Mouse (Mus musculus): Measurements from ENCODE around the gene Gm9837.

Gm9837 gene

GRCm38 (mm10) chr11:53469968-53470695 lies at the start of gene Gm9837:
TSS of gene Gm9837 (minus strand) at chr11:53470479.
- DNase-seq (ENCODE audit: low spot score) = peak; percentile 96

GRCm38 (mm10) chr11:53519207-53520121 lies 49.2 kb upstream of the Gm9837 start, which contains the start of gene Sept8:
TSS of gene Sept8 (plus strand) at chr11:53519257.
- peak; percentile 67 for DNase-seq (ENCODE audit: low spot score)

- DNase-seq (ENCODE audit: low spot score) = no peak
Measured at GRCm38 (mm10) chr11:53518759-53519158, 48.5 kb upstream of the Gm9837 start.

DNA sequence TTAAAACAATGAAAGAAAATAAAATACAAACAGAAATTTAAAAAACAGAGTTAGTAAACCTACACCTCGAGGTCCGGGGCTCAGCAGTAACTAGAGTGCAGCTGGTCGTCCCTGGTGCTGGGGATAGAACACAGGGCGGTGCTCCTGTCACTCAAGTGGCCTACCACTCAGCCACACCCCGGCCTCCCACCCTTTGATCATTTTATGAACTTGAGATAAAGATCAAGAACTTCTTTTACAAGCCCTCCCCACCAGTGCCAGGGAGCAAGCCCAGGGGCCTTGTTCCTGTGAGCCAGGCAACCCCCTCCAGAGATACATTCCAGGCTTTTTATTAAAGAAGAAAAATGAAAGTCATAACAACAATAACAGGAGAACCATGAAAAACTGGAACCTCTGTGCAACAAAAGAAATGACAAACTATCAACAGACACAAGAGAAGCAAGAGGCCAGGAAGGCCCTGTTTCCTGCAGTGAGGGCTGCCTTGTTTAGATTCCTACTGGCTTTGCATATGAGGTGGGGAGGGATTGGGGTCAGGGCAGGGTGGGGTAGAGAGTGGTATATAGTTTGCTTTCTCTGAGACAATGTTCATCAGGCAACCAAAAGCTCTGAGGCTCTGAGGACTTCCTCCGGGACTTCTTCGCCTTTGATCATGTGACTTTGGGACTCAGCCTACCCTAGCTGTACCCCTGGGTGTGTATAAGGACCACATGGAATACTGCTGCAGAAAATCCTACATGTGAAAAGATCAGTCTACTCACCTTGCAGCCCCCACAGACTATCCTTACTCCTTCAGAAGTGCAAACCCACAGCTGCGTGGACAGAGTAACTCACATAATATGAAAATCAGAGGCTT lies 46.7 kb upstream of the Gm9837 start:
- no peak for DNase-seq (ENCODE audit: low spot score)

DNA sequence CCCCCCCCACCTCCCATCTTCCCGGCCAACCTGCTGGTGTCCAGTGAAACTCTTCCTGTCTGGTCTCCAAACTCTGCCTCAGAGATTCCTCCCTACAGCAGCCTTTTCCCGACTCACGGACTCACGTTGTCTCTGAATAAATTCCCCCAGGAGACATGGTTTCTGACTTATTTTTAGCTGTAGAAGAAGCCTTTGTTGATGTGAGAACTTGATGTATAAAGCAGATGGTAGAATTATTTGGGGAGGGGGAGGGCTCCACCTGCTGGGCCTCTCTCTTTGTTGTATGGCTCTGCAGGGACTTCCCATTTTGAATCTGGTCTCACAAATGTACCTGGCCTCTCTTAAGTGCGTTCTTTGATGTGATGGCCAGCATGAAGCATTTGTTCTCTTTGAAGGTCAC lies 40.1 kb upstream of the Gm9837 start:
- DNase-seq (ENCODE audit: low spot score) = no peak

GRCm38 (mm10) chr11:53508591-53508990 lies 38.3 kb upstream of the Gm9837 start:
- no peak for DNase-seq (ENCODE audit: low spot score)

- DNase-seq (ENCODE audit: low spot score) = no peak
Measured at GRCm38 (mm10) chr11:53508152-53508551, 37.9 kb upstream of the Gm9837 start.

GRCm38 (mm10) chr11:53507098-53507805 lies 37.0 kb upstream of the Gm9837 start:
- DNase-seq (ENCODE audit: low spot score) = no peak

DNA sequence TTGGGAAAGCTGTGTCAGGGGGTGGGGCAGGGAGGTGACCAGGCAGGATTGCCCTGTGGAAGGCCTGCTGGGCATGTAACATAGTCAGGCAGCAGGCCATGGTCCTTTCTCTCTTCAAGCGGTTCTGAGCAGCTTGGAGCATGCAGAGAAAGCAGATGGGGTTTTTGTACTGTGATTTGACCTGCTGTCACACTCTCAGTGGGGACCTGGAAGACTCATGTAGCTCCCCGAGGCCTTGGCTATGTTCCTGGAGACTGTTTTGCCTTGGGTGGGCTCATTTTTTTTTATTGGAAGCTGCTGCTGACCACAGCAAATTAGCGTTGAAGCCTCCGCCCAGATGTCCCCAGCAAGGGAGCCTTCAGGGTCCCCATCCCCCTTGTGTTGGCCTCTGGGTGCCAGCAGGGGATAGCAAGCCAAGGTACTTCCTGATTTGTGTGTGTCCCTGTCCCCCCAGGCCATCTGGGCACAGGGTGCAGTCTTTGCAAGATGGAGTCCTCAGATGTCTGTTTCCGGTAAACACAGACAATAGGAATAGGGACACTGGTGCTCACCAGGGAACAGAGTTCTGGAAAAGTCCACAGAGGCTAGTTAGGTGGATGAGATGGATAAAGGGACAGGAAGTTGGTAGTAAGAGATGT lies 34.9 kb upstream of the Gm9837 start:
- DNase-seq (ENCODE audit: low spot score) = no peak

GRCm38 (mm10) chr11:53504376-53504775 lies 34.1 kb upstream of the Gm9837 start:
- DNase-seq (ENCODE audit: low spot score) = no peak

DNA sequence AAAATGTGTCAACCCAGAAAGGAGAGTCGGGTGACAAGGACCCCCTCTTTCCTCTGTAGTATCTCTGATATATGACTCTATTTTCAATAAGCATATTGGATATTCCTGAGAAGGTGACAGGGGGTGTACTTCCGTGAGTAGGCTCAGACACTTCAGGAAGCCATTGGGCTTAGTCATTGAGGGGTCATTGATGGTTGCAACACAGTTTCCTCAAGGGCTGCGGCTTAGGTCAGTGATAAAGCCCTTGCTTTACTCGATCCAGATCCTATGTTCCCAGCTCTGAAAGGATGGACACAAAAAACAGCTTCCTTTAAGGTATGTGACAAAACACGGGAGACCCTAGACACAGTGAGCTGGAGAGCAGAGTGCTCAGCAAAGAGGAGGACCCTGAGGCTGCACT lies 33.5 kb upstream of the Gm9837 start:
- DNase-seq (ENCODE audit: low spot score) = no peak

GRCm38 (mm10) chr11:53502039-53502765 lies 31.9 kb upstream of the Gm9837 start:
- DNase-seq (ENCODE audit: low spot score) = no peak

- DNase-seq (ENCODE audit: low spot score) = no peak
Measured at GRCm38 (mm10) chr11:53500569-53500968, 30.3 kb upstream of the Gm9837 start.

- DNase-seq (ENCODE audit: low spot score) = no peak
Measured at GRCm38 (mm10) chr11:53496946-53497345, 26.7 kb upstream of the Gm9837 start.

- no peak for DNase-seq (ENCODE audit: low spot score)
Measured at GRCm38 (mm10) chr11:53495417-53495816, 25.1 kb upstream of the Gm9837 start.

DNA sequence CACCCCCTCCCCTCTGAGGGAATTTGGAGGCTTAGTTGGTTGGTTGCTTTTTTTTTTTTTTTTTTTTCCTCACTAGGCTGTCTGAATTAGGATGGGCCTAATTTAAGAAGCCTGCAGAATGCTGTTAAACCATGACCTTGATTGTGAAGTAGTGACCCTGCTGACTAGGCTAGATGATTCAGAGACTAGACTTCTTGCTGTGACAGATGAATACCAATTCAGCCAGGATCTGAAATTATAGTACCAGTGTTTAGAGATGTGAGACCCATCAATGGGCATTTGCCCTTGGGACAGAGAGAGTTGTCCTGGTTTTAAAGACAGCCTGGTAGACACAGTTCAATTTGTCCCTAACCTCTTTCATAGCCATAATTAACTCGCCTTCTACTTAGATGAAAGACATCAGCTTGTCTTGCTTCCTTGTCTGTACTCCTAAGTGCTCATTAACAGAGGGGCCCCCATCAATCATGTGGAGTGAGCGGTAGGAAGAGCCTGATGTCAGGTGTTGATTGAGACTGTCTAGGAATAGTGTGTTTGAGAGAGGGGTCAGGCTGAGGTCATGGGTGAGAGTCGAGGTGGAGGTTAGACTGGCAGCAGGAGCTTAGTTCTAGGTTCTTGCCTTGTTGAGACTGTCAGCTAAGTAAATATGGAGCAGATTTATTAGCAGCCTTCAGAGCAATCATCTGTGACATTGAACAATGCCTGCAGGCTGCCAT lies 23.1 kb upstream of the Gm9837 start:
- no peak for DNase-seq (ENCODE audit: low spot score)

GRCm38 (mm10) chr11:53491954-53492401 lies 21.7 kb upstream of the Gm9837 start:
- DNase-seq (ENCODE audit: low spot score) = no peak

DNA sequence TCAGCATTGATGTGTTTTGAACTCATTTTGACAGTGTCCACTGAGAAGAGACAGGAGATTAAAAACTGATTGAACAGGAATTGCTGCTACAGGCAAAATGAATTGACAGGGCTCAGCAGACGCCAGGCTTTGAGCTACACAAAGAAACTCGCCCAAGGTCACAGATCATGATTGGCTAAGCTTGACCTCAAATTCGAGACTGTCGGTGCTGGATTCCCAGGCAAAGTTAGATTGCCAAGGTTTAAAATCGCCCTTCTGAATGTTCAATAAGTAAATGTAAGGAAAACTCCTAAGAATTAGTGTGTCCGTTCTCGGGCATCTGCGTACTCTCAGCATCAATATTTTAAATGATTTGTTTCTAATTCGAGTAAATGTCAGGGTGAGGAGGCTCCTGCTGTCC lies 19.1 kb upstream of the Gm9837 start:
- DNase-seq (ENCODE audit: low spot score) = no peak

DNA sequence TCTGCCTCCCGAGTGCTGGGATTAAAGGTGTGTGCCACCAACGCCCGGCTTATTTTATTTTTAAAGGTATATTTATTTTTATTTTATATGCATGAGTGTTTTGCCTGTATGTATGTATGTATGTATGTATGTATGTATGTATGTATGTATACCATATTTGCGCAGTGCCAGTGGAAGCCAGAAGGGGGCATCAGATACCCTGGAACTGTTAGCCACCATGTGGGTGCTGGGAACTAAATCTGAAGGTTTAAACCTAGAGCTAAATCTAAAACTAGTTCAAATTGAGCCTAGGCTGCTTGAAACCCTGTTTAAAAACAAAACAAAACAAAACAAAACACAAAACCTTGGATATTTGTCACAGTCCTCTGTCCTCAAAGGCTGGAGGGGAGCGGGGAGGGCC lies 18.7 kb upstream of the Gm9837 start:
- no peak for DNase-seq (ENCODE audit: low spot score)
